Mouse (Mus musculus): ENCODE data around the gene Nlrp3.
"Not testable (repeated sequence)": the region's sequence is repeated elsewhere in the genome, so short reads cannot be mapped to it uniquely, and the experiment has no call there.

Gene Nlrp3

DNA sequence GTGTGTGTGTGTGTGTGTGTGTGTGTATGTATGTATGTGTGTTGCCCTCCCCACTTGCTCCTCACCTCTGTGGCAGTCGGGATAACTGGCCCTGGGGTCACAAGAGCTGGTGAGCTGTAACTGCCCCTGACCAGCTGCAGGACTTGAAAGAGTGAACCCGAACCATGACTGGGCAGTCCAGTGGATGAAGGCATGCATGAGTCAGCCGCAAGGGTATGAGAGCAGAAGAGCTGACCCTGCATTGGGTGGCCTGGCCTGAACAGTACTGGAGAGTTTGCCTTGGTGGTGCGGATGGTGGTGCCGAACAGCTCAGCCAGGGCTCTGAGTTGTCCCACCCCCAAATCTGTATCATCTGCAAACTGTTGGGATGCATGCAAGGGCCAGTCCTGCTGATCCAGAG lies 9.8 kb upstream of the Nlrp3 start:
- CTCF ChIA-PET: no interaction called here

DNA sequence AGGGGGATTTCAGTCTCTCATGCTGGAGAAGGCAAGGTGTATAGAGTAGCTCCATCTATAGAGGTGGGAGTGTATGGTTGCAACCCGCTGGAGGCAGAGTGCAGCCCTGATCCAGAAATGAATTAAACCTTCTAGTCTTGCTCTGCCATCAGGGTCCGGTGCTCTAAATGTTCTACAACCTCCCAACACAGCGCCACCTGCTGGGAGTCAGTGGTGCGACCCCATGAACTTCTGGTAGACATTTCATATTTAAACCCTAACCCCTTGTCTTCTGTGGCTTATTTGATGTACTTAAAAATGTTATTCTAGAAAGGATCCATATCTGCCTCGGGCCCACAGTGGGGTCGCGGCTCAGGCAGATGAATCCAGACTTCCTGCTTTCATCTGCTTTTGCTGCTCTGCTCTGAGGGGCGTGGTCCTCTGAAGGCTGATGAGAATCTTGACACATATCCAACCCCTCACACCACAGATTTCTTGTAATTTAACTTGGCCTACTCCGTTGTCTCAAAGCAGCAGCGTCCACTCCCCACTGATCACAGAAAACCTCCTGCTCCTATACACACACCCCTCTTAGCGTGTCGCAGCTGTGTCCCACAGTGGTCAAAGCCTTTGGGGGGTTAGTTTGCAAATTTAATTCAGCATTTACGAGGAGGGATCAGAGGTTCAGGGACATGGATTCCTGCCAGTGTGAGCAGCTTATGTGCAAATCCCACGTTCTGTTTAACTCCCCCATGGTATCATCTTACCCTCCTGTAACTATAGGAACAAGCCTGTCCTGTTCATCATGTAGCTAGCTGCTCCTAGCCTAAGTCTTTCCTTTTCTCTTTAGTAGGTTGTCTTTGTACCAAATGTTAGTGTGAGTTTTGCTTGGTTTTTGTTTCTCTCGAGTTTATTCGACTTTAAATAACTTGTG lies 3.9 kb upstream of the Nlrp3 start:
- CTCF ChIA-PET: no interaction called here

DNA sequence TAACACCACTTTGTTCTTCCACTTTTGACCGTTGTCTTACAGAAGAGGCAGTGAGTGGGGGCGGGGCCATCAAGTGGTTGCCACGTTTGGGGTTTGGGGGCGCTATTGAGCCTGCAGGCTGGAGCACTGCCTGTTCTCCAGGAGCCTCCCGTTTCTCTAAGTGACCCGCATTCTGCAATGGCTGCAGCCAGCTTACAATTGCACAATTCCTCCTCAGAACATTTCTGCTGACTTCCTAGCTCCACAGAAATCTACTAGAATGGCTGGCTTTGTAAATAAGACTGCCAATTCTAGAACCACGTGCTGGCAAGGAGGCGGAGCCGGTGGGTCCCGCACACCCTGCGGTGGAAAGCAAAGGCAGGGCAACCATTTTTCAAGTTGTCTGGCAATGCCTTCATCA lies 3.0 kb upstream of the Nlrp3 start:
- CTCF ChIA-PET: no interaction called here

DNA sequence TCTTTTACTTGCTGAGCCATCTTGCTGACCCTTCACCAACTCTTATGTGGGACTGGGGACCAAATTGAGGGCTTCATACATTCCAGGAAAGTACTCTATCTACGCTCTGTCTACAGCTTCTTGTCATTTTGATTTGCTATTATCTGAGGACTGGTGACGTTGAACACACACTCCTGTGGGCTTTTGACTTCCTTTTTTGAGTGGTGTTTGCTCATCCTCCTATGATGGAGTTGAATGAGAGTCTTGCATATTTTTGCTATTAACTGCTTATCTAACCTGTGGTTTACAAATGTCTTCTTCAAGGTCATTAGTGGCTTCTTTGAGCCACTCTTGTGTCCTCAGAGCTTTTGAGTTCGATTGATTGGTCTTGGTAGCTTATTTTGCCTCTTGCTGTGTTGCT lies 1.2 kb upstream of the Nlrp3 start:
- CTCF ChIA-PET: no interaction called here

DNA sequence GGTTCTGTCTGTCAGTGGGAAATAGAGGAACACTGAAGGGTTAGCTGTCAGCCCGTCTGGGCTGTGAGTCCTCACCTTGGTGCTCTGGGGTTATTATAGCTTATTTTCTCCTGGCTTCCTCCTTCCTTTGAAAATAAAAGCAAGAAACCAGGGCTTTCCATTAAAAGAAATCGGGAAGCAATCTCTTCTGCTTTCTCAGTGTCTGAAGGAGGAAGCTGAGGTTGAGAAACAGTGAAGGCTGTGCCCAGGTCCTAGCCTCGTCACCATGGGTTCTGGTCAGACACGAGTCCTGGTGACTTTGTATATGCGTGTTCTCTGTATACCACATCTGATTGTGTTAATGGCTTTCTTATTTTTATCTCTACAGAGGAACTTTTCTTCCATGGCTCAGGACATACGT lies 1.1 kb downstream of the Nlrp3 start:
- CTCF ChIA-PET: no interaction called here

DNA sequence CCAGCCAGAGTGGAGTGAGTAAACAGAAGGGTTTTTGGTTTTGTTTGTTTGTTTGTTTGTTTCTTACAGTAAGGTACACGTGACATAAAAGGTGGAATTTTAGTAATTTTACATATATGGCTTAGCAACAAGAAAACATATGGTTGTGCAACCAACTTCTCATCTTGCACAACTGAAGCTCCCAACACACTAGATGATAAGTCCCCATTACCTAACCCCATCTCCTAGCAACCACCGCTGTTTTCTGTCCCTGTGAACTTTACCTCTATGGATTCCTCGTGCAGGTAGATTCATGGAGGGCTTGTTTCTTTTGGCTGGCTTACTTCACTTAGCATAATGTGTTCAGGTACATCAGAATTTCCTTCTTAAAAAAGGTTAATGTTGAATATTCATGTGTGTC lies 2.0 kb downstream of the Nlrp3 start:
- CTCF ChIA-PET: no interaction called here

DNA sequence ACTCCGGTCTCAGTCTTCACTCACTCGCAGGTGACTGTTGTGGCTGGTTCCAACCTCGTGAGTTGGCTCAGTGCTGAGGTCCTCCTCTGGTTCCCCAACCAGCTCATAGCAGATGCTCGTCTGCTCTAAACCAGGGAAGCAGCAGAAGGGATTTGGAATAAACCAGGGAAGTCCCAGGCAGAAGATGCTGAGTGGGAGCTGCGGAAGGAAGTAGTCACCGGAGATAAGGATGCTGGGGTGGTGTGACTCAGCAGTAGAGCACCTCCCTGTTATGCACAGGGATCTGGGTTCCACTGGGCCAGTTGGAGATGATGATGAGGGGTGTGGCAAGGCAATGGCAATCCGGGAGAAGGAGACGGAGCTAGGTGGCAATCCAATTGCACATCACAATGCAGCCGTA lies 2.6 kb downstream of the Nlrp3 start:
- CTCF ChIA-PET: no interaction called here

DNA sequence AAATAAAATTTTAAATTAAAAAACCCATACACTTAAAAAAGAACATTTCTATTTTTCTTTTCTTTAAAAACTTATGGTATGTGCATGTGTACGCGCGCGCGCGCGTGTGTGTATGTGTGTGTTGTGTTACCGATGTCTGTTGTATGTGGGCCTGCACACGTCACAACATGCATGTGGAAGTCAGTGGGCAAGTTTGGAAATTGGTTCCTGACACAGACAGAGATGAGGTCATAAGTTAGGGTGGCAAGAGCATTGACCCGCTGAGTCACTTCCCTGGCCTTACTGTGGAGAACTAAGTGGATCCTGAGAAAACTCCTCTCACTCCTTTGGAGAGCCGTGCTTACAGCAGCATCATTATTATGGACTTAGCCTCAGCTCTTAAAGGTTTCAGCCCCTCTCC lies 12.8 kb downstream of the Nlrp3 start:
- CTCF ChIA-PET: no interaction called here

DNA sequence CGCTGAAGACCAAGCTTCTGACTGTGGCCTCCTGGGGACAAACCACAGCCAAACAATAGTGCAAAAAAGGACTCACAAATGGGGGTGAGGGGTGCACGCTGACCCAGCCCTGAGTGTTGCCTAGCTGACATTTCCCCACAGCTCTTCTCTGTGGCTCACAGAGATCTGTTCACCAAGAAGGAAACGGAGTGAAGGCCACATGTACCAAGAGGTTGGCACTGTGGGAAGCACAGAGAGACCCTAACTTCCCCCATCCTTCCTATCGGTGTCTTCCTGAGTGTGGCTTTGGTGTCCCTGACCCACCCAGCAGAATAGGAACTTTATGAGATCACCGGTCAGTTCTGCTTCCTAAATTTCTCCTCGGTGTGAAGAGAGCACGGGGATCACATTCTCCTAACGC lies 13.2 kb downstream of the Nlrp3 start:
- CTCF ChIA-PET: no interaction called here

DNA sequence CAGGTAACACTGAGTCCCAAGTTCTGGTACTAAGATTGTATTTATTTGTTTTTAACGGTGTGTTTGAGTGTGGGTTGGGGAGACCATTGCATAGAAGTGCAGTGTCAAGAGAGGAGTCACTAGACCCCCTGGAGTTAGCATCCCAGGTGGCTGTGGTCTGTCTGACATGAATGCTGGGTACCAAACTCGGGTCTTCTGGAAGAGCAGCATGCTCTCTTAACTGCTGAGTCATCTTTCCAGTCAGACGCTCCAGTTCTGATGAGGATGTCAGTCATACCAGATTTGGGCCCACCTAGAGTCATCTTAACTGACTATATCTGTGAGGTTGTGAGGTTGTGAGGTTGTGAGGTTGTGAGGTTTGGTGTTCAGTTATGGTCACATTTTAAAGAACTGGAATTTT lies 19.5 kb downstream of the Nlrp3 start:
- CTCF ChIA-PET: no interaction called here

DNA sequence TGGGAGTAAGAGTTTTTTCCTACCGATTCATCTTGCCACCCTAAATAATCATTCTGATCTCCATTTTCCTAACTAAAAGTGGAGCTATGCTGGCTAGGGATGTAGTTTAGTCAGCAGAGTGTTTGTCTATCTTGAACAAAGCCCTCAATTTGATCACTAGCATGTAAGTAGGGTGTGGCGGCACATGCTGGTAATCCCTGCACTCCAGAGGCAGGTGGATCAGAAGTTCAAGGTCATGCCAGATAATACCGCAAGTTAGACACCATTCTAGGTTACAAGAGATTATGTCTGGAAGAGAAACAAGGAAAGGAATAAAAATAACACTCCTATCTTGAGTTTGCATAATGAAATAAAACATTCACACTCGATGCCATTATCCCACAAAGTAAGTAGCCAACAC lies 21.0 kb downstream of the Nlrp3 start:
- CTCF ChIA-PET: no interaction called here

DNA sequence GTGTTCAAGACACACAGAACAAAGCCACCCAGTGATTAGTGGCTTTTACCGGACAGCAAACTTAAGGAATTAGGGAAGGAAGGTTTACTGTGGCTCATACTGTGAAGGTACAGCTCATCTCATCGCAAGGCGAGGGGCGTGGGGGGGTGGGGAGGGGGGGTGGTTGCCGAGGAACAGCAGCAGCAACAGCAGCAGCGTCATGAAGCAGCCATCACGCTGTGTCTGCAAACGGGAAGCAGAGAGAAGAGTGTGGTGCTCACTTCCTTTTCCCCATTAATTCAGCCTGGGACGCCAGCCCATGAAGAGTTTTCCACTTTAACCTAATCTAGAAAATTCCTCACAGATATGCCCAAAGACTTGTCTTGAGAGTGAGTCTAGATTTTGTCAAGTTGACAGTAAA lies 21.5 kb downstream of the Nlrp3 start:
- CTCF ChIA-PET: no interaction called here

DNA sequence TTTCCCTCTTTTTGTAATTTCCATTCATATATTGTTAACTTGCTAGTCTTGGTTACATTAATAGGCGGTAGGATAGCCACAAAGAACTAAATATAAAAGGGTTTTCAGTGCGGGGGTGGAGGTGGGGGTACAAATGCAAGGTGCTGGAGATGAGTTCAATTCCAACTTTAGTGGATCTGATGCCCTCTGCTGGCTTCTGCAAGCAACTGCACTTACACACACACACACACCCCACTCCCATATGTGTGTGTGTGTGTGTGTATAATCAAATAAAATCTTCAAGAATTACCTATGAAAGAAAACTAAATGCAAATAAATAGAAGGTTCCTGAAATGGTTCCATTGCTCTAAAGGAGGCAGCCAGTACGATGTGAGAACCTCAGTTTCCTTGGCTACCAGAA lies 27.9 kb downstream of the Nlrp3 start:
- CTCF ChIA-PET: interaction anchor here (1.1 to 1.2 kb wide), 2 partner anchors 44 to 51 kb away, joined by 3 read pairs; no protein-coding TSS in a partner anchor

DNA sequence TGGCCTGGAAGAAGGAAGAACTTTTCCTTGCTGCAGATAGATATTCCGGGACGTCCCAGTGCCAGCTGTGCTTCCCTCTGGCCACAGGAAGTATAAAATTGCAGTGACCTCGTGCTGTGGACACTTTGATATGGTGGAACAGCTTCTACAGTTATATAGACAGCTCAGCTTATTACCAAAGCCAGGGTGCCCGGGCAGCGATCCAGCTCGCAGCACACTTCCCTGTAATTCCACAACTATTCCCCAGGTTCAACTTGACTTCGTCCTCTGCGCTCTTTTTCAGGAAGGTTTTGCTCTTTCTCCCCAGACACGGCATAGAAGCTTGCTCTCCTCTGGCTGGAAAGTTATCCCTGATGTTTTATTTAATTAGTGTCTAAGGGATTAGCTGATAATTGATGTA lies 34.4 kb downstream of the Nlrp3 start:
- CTCF ChIA-PET: no interaction called here

DNA sequence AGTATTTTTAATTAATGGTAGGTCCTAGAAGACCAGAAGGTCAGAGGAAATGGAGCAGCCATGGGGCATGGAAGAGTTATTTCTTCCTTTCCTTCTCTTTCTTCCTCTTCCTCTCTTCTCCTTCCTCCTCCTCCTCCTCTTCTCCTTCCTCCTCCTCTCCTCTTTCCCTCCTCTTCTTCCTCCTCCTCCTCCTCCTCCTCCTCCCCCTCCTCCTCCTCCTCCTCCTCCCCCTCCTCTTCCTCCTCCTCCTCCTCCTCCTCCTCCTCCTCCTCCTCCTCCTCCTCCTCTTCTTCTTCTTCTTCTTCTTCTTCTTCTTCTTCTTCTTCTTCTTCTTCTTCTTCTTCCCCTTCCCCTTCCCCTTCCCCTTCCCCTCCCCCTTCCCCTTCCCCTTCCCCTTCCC lies 34.8 kb downstream of the Nlrp3 start, which contains the start of gene Olfr222:
Gene Olfr222, minus strand, starts transcription at position 101 of the 400 bp plus-strand sequence.
- CTCF ChIA-PET: not testable (repeated sequence)

DNA sequence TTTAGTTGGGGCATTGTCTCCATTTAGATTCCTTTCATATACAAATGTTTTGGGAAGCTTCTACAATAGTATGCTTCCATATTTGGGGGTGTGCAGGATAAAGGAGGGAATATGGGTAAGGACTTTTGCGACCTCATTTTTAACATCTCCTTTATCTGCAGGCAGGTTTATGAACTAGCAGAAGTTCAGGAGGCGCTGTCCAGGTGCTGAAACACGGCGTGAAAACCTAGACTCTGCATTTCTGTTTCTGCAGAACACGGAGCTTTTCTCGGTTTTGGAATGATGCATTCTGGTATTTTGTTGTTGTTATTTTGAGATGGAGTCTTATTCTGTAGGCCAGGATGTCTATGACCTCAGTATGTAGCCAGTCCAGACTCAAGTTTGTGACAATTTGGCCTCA lies 43.2 kb downstream of the Nlrp3 start:
- CTCF ChIA-PET: no interaction called here

DNA sequence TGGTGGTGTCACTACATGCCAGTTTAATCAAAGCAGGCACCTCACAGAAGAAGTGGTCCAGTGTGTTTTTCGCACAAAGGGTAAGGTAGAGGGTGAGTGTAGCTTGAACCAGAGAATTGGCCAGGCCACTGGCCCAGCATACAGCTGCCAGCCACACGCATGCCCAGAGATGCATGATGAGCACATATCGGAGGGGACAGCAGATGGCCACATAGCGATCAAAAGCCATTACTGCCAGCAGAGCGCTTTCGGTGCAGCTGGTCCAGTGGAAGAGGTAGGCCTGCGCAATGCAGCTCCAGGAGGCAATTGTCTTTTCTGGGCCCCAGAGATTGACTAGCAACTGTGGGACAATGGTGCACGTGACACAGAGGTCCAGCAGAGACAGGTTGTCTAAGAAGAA lies 48.1 kb downstream of the Nlrp3 start:
- CTCF ChIA-PET: no interaction called here

DNA sequence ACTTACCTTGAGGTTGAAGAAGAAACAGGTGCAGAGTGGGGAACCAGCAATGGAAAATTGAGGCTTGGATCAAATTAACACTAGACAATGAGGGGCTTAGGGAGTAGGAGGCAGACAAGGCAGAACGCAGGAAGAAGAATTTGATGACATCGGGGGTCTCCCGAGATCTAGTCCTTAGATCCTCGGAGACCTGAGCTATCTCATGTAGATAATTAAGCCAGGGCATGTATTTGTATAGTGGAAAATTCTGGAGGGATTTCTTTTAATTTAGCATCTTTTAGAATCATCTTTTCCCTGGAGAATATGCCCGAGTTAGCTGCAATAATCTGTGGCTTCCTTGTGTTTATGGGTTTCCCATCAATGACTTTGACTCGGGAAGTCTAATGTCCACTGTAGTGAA lies 51.8 kb downstream of the Nlrp3 start, which contains the start of gene Olfr223:
Gene Olfr223, minus strand, starts transcription at position 101 of the 400 bp plus-strand sequence.
- CTCF ChIA-PET: no interaction called here

DNA sequence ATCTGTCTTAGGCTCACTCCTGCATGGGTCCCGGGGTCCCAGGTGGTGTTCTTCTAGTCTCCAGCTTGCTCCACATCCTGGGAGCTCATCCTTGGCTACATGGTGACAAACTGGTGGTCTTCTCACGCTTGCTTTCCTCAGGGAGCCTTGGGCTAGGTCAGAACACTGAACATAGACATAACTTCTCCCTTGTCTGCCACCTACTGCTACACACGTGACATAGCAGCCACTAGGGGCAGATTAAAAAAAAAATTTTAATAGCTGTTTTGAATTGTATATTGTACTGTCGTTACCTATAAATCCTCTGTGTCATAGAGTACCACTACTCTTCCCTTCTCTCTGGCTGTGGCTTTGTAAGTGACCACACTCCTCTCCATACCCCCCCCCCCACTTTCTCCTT lies 54.7 kb downstream of the Nlrp3 start:
- CTCF ChIA-PET: no interaction called here

DNA sequence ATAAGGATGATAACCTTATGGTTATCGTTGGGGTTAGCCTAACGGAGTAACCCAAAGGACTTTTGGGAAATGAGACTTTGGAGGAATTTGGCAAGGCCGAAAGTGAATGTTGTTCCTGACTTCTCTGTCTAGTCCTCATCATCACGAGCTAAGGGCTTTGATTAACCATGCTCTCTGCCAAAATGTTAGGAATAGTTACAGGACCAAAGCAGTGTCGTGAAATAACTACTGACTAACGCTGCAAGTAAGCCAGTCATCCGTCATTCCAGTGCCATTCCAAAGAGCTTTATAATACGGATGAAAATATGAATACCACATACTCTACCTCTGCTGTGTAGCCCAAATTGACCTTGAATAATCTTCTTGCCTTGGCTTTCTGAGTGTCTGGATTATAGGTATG lies 55.6 kb downstream of the Nlrp3 start:
- CTCF ChIA-PET: no interaction called here

DNA sequence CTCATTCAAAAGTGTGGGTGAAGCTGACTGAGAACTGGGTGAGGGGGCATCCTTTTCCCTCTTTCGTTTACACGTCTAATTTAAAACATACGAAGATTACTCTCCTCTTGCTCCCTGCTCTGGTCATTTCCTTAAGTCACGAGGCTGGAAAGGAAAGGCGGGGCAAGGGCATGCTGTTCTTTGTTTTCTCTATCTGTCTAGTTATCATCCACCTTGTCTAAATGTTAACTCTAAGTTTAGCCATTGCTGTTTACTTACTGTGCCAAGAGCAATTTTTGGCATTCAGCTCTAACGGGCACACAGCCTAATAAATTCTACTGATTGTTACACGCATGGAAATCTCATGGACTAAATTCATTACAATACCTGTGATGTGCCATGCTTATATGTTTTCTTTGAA lies 57.8 kb downstream of the Nlrp3 start:
- CTCF ChIA-PET: no interaction called here

DNA sequence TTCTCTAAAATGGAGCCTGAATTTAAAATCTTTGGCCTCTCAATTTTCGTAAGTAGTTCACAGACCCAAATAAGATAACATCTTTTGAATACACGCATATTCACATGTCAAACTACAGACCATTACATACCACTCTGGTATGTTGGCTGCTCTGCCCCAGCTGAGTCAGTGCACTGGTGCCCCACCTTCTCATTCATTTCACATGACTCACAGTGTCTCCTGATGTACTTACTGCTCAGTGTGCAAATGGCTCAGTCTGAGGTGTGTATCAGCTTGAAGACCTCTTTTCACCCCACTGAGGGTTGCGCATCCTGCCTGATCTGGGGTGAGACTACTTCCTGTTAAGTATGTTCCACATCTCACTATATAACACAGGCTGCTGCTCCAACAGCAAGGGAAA lies 59.5 kb downstream of the Nlrp3 start:
- CTCF ChIA-PET: no interaction called here

DNA sequence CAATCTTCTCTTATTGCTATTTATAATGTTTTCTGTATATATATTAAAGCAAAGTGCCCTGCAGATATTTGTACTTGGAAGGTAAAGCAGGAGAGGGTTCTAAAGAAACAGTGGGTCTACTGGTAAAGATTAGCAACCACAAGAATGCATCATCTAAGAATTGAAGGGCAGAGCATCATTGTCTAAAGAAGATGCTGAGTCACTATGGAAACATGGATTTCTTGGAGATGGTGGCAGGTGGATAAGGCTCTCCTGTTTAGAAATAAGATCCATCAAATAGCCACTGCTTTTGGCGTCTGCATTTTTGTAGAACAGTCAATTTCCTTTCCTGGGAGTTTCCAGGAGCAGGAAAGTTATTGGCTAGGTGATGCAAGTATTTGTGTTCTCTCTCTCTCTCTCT lies 60.9 kb downstream of the Nlrp3 start:
- CTCF ChIA-PET: no interaction called here

DNA sequence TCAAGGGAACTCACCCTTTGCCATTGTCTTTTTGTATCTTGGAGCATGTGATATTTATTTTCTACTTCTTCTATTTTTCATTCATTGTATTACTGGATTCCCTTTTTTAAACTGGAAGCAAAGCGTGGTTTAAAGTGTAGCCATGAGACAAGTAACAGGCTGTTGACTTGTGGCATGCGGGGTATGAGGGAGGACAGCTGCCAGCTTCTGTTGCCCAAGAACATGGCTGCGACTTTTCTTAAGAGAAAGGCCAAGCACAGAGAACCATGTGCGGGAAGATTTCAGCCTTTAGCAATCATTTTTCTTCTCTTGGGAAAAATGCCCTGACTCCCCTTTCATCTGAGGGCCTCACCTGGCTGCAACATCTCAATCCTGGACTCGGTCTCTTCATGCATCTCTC lies 70.3 kb downstream of the Nlrp3 start:
- CTCF ChIA-PET: no interaction called here
